Mouse (Mus musculus): Measurements from ENCODE around the gene Hadha. TPM values are rescaled to one million over a fixed set of nuclear protein-coding genes. Genes with fewer than 3 reads are reported as not detected.

Hadha gene
- total and polyA plus RNA-seq, 3 experiments = 76.0 to 117 (median 83.0) TPM

- peak overlapping the region; percentile 98 for H3K4me2 ChIP-seq (ENCODE audit: insufficient read depth, low read depth, poor library complexity, severe bottlenecking)
- peaks cover 38% of the 10 kb centered on the region for H3K79me2 ChIP-seq (replicated peaks; ENCODE audit: control insufficient read depth, extremely low read depth, insufficient read depth, poor library complexity, severe bottlenecking)
- dilution Hi-C loops (cut with MboI; ENCODE audit: extremely low pct_ligation_motif_present, extremely low pct_unique_long_range_greater_than_20kb, low sequenced_read_pairs) = no loop called here
- TF ChIP-seq CHD1 (IDR thresholded peaks at IDR 0.05; ENCODE audit: low read depth, low read length) (peak; percentile 67; the same call in 1 of the 2 replicates), TCF12 (IDR thresholded peaks at IDR 0.05; ENCODE audit: low read depth, low read length) (no peak), SIN3A (IDR thresholded peaks at IDR 0.05; ENCODE audit: low read length) (peak; percentile 74), RCOR1 (conservative IDR thresholded peaks at IDR 0.05; ENCODE audit: low read depth, low read length) (no peak), MAX (IDR thresholded peaks at IDR 0.05; ENCODE audit: low read length) (no peak), MXI1 (IDR thresholded peaks at IDR 0.05; ENCODE audit: low read depth, low read length) (peak; percentile 69; the same call in 1 of the 2 replicates)
- H3K36me3 ChIP-seq (replicated peaks in 1 of 2; ENCODE audit: control insufficient read depth in 1 of 2, insufficient read depth in 1 of 2, low read length in 1 of 2) = peaks cover 0 to 21% of the 10 kb centered on the region in 2 experiments
- H3K9ac ChIP-seq (ENCODE audit: insufficient read depth, low read depth) = peak overlapping the region; percentile 57
- H3K27me3 ChIP-seq (replicated peaks) = no peaks in the 10 kb centered on the region
- peak; percentile 33 for DNase-seq (ENCODE audit: extremely low read depth)
- peaks cover 2 to 25% of the 10 kb centered on the region in 2 experiments; a peak in 3 of 4 replicates for H3K4me1 ChIP-seq (ENCODE audit: control insufficient read depth in 1 of 2, insufficient read depth in 2 of 2)
- no peaks in the 10 kb centered on the region for H3K9me3 ChIP-seq (replicated peaks; ENCODE audit: low read length)
- H3K27ac ChIP-seq (ENCODE audit: insufficient read depth, low read depth) = peak overlapping the region; percentile 70
- in situ Hi-C loops (cut with MboI; ENCODE audit: low pct_ligation_motif_present, low pct_unique_long_range_greater_than_20kb, low sequenced_read_pairs) = no loop called here
- peak overlapping the region; percentile 77 to 93 (median 82) for H3K4me3 ChIP-seq (replicated peaks in 1 of 3; ENCODE audit: low read depth in 2 of 3, low read length in 2 of 3, poor library complexity in 1 of 3)
Measured at GRCm38 (mm10) chr5:30155821-30156629, 1.1 kb upstream of the Hadha start.

- dilution Hi-C loops (cut with MboI; ENCODE audit: extremely low pct_ligation_motif_present, extremely low pct_unique_long_range_greater_than_20kb, low sequenced_read_pairs) = no loop called here
Measured at GRCm38 (mm10) chr5:30155395-30155792, 432 bp upstream of the Hadha start.

More at GRCm38 (mm10) chr5:30155395-30155792, 432 bp upstream of the Hadha start:
- peaks cover 36% of the 10 kb centered on the region for H3K79me2 ChIP-seq (replicated peaks; ENCODE audit: control insufficient read depth, extremely low read depth, insufficient read depth, poor library complexity, severe bottlenecking)
- H3K4me1 ChIP-seq (ENCODE audit: control insufficient read depth in 1 of 2, insufficient read depth in 2 of 2) = peaks cover 2 to 25% of the 10 kb centered on the region in 2 experiments; a peak in 3 of 4 replicates
- peak overlapping the region; percentile 70 for H3K27ac ChIP-seq (ENCODE audit: insufficient read depth, low read depth)
- peak overlapping the region; percentile 77 to 93 (median 82) for H3K4me3 ChIP-seq (replicated peaks in 1 of 3; ENCODE audit: low read depth in 2 of 3, low read length in 2 of 3, poor library complexity in 1 of 3)
- peaks cover 0 to 14% of the 10 kb centered on the region in 2 experiments for H3K36me3 ChIP-seq (replicated peaks in 1 of 2; ENCODE audit: control insufficient read depth in 1 of 2, insufficient read depth in 1 of 2, low read length in 1 of 2)
- H3K27me3 ChIP-seq (replicated peaks) = no peaks in the 10 kb centered on the region
- H3K9me3 ChIP-seq (replicated peaks; ENCODE audit: low read length) = no peaks in the 10 kb centered on the region
- in situ Hi-C loops (cut with MboI; ENCODE audit: low pct_ligation_motif_present, low pct_unique_long_range_greater_than_20kb, low sequenced_read_pairs) = no loop called here
- DNase-seq (ENCODE audit: extremely low read depth) = peak; percentile 41
- TF ChIP-seq RCOR1 (conservative IDR thresholded peaks at IDR 0.05; ENCODE audit: low read depth, low read length) (no peak), ZMIZ1 (IDR thresholded peaks at IDR 0.05; ENCODE audit: low read depth, low read length) (no peak), TBP (conservative IDR thresholded peaks at IDR 0.05; ENCODE audit: low read depth, low read length) (no peak), ZC3H11A (IDR thresholded peaks at IDR 0.05; ENCODE audit: low read depth, low read length) (no peak), CHD2 (IDR thresholded peaks at IDR 0.05; ENCODE audit: low read length) (no peak), POLR2AphosphoS2 (IDR thresholded peaks at IDR 0.05; ENCODE audit: low read depth, low read length) (no peak), POLR2A (IDR thresholded peaks at IDR 0.05; ENCODE audit: low read depth, low read length) (no peak), MAFK (IDR thresholded peaks at IDR 0.05; ENCODE audit: insufficient replicate concordance, low read length) (no peak), ETS1 (conservative IDR thresholded peaks at IDR 0.05; ENCODE audit: low read depth, low read length) (no peak), RAD21 (IDR thresholded peaks at IDR 0.05; ENCODE audit: low read depth, low read length) (no peak), JUN (IDR thresholded peaks at IDR 0.05; ENCODE audit: insufficient read depth, low read depth, low read length) (no peak), USF1 (IDR thresholded peaks at IDR 0.05; ENCODE audit: low read depth, low read length) (no peak), NELFE (IDR thresholded peaks at IDR 0.05; ENCODE audit: low read depth, low read length) (no peak), PAX5 (IDR thresholded peaks at IDR 0.05; ENCODE audit: low read length) (no peak)
- peak overlapping the region; percentile 57 for H3K9ac ChIP-seq (ENCODE audit: insufficient read depth, low read depth)
- H3K4me2 ChIP-seq (ENCODE audit: insufficient read depth, low read depth, poor library complexity, severe bottlenecking) = 0 out of 2 replicates have a peak overlapping the region, but pooled peaks have one; percentile 98

All from CH12.LX (cell line).